Mouse (Mus musculus) heart, postnatal 10 days (tissue): Measurements from ENCODE around the gene Zfp704. TPM values are rescaled to one million over a fixed set of nuclear protein-coding genes. Genes with fewer than 3 reads are reported as not detected.

Experiments
- DNase-seq, 2 experiments: peaks; one replicate each; pipeline ENCODE4 v3.0.0; 2021
- intact Hi-C: fragments of 180-260 bp; cut with DNase I; formaldehyde crosslinking; loops from one replicate; pipeline ENCODE4 v1.15.1; 2025
- total RNA-seq, 2 experiments: library from RNA; stranded (reverse); gene quantifications; 2 replicates each; pipeline ENCODE4 v1.2.3; 2021

Gene Zfp704
- total RNA-seq, 2 experiments from 2014 or later, result 27.2 to 30.8 TPM

DNA sequence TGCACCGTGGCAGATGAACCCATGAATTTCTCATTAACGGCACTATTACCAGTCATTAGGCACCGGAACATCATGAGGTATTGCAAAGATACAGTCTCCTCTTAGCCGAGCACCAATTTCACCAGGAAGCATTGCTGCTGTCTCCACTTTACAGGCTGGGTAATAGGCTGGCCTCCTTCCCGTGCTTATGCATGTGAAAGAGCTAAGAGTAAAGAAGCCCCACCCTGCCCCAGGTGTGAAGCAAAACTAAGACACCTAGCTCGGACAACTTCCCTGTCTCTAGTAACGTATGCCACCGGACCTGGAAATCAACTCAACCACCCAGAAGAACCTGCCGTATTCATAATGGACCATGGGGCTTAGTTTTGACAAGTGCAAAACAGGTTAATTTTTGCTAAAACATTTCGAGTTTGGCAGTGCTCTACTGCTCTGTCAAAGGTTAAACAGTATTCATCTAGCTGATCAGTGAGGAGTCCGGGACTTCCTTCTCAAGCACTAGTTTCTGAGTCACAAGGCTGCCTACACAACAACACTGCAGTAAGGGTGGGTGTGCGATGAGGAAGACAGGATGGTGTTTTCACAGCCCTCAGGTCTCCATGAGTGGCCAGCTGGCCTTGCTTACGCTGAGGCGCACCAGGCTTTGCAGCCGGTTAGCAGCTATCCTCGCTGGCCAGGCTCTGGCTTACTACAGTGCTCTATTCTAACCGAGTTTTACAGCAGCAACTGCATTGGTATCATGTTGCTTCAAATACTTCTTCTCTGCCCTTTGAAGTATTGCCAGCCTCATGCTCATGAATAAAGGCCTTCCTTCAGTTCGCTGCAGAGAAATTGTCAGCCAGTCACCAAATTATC is 86.6 kb downstream of the Zfp704 start:
- intact Hi-C loops, result no loop called here
- peak; percentile 27 to 29 for DNase-seq

- intact Hi-C loops, result no loop called here
- no peak for DNase-seq
These were observed 87.9 kb downstream of the Zfp704 start for GRCm38 (mm10) chr3:9522009-9522408.

GRCm38 (mm10) chr3:9520728-9521054 is 89.2 kb downstream of the Zfp704 start:
- intact Hi-C loops, result no loop called here
- no peak for DNase-seq

DNA sequence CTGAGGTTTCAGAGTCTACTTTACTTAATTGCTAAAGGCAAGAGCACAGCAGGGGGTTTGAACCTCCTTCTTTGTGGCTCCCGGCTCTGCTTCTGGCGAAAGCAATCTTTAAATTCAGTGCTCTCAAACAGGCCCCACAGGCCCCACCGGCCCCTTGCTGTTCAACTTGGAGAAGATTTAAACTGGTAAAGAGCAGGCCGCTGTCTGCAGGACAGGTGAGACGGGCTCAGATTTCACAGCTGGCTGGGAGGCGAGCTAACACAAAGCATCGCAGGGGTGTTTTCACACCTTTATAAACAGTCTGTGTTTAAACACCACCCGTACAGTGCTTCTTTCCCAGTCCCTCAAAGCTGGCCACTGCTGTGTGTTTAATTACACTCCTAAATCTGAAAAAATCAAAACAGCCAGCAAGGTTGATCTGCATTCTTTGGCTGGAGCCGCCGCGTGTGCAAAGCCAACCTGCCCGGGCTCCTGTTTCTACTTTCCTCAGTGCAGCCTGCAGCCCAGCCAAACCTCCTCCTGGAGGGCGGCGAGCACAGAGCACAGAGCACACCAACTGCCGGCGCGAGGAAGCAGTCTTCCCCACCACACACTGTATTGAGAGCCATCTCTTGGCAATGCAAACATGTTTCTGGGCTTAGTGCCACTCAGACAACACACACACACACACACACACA is 89.7 kb downstream of the Zfp704 start:
- peak; percentile 84 to 87 for DNase-seq
- intact Hi-C loops, result no loop called here

DNA sequence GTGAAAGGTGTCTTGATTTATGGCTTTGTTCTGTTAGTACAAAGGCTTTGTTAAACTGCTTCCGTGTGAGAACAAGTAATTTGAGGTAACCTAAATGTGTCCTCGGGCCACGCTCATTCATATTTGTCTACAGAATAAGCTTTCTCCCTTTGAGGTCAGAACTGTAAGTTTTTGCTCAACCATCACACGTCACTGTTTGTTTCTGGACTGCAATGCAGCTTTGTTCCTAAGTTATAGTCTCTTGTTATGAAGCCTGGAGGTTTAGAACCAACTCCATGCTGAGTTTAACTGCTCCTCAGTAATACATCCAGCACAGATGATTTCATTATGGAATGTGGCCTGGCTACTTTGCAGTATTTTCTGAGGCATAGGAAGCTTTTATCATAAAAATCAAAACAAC is 90.4 kb downstream of the Zfp704 start:
- no peak for DNase-seq
- intact Hi-C loops, result loop anchor here (5.0 kb wide), 1 partner anchor 73 kb away; no protein-coding TSS in a partner anchor

GRCm38 (mm10) chr3:9518936-9519335 is 90.9 kb downstream of the Zfp704 start:
- no peak for DNase-seq
- intact Hi-C loops, result loop anchor here (5.0 kb wide), 1 partner anchor 73 kb away; no protein-coding TSS in a partner anchor

GRCm38 (mm10) chr3:9516119-9516855 is 93.6 kb downstream of the Zfp704 start:
- no peak for DNase-seq
- intact Hi-C loops, result loop anchor here (2.0 to 5.0 kb wide), 2 partner anchors 13 to 76 kb away; no protein-coding TSS in a partner anchor

GRCm38 (mm10) chr3:9515527-9515926 is 94.4 kb downstream of the Zfp704 start:
- intact Hi-C loops, result loop anchor here (5.0 kb wide), 1 partner anchor 77 kb away; no protein-coding TSS in a partner anchor
- no peak for DNase-seq

- DNase-seq, result no peak
- intact Hi-C loops, result no loop called here
These were observed 96.2 kb downstream of the Zfp704 start for GRCm38 (mm10) chr3:9513703-9514110.

GRCm38 (mm10) chr3:9512199-9512598 is 97.7 kb downstream of the Zfp704 start:
- no peak for DNase-seq
- intact Hi-C loops, result no loop called here

DNA sequence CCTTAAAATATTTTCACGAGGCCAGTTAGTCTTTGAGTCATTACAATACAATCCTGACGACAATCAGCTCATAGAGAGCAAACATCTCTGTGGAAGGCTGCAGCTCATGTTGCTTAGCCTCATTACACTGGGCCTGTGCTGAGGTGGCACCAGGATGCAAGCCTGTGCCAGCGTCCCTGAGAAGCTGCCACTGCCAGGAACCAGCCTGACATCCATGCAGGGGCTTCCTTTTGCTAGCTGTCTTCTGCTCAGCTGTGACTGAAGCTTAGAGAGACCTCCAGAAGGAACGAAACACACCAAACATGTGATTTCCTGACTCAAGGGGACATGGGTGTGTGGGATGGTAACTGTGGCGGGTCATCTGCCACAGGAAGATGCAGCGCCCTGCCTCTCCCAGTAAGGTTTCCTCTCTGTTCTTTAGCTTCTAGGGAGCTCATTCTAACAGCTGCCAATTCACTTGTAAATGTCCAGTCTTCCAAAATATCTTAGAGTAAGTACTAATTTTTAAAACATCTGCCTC is 104.1 kb downstream of the Zfp704 start:
- intact Hi-C loops, result no loop called here
- DNase-seq, result no peak

GRCm38 (mm10) chr3:9504371-9504770 is 105.5 kb downstream of the Zfp704 start:
- DNase-seq, result no peak
- intact Hi-C loops, result no loop called here

GRCm38 (mm10) chr3:9500725-9501124 is 109.2 kb downstream of the Zfp704 start:
- peak; percentile 96 to 97 for DNase-seq
- intact Hi-C loops, result loop anchor here (2.0 kb wide), 1 partner anchor 108 kb away; no protein-coding TSS in a partner anchor

DNA sequence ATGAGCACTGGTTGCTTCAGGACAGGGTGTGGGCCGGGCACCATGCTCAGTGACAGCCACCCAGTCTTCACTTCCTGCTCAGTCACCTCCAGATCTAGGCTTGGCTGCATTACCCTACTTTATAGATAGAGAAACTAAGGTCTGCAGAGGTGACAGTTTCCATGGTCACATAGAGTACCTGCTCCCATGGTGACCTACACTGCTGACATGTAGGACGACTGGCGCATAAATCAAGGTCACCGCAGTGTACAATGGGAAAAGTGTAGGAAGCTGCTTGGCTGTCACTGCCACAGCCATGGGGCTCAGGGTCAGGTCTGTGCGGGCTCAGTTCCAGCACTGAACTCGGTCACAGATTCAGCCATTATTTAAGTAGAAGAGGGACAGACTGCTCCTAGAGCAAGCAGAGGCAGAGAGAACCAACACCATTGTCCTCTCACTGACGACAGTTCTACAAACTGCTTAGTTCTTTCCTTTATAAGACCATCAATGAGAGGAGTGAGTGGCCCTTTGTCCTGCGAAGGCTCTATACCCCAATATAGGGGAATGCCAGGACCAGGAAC is 109.8 kb downstream of the Zfp704 start:
- DNase-seq, result peak; percentile 46 to 61
- intact Hi-C loops, result loop anchor here (2.0 to 5.0 kb wide), 2 partner anchors 72 to 109 kb away; no protein-coding TSS in a partner anchor

DNA sequence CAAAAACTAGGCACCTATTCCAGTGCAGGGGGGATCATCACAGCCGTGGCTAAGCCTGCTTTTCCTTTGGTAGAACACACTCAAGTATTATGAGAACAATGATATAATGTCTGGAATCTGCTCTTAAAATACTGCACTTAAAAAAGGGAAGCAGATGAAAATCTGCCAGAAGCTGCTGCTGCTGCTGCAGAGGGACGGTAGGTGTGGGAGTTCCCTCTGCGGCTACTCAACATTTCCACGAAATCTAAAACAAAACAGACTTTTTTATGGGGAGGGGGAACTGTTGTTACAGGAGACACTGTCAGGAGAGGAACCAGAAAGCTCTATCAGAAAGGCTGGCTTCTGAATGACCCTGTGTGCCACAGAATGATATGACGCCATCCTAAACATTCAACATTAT is 110.4 kb downstream of the Zfp704 start:
- intact Hi-C loops, result loop anchor here (5.0 kb wide), 1 partner anchor 73 kb away; no protein-coding TSS in a partner anchor
- peak in 1 of 2 experiments; percentile 30 for DNase-seq

- DNase-seq, result peak in 1 of 2 experiments; percentile 25
- intact Hi-C loops, result loop anchor here (5.0 kb wide), 1 partner anchor 75 kb away; no protein-coding TSS in a partner anchor
These were observed 112.6 kb downstream of the Zfp704 start for GRCm38 (mm10) chr3:9497260-9497659.

GRCm38 (mm10) chr3:9491766-9492283 is 118.1 kb downstream of the Zfp704 start:
- intact Hi-C loops, result no loop called here
- DNase-seq, result no peak

DNA sequence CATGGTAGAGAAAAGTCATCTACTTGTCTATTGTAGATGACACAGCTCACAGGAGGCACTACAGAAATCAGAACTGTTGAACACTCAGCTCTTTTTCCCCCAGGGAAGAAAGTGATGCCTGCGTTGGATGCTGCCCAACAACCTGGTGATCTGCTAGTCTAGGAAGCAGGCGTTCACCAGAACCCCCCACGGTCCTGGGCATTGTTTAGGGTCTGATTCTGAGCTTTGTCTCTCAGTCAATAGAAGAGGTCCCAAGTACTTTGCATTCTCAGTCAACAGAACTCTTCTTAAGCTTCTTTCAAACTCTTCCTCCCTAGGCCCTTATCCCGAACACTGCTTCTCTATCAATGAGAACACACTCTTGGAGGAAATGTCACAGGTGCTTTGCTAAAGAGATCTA is 122.2 kb downstream of the Zfp704 start:
- intact Hi-C loops, result no loop called here
- DNase-seq, result no peak

DNA sequence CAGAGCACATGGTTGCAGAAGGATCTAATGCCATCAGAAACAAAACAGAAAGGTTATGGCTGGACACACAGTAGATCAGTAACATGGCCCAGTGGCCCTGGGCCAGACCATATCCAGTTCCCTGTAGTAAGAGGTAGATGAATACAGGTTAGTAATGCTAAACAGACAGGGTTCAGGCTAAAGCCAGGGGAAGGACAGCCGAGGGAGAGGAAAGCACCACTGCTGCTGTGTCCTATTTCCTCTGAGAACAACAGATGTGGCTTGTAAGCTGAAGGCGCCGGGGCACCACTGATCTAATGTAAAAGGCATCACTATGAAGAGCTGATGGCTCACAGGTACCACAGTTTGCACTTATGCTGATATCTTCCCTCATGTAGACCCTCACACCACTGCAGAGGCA is 124.4 kb downstream of the Zfp704 start:
- intact Hi-C loops, result no loop called here

GRCm38 (mm10) chr3:9481956-9482355 is 127.9 kb downstream of the Zfp704 start:
- DNase-seq, result no peak
- intact Hi-C loops, result no loop called here

More for the DNA sequence above, 124.4 kb downstream of the Zfp704 start:
- no peak for DNase-seq
